Mouse (Mus musculus) cortical plate, adult 2 months (tissue): Measurements from ENCODE around the gene Car8.

Source experiments
- CTCF ChIP-seq: fragments of 200-500 bp; IDR thresholded peaks from 2 replicates; pipeline ENCODE4 v1.5.1; 2011; ENCODE audit warnings: mild to moderate bottlenecking, control low read depth, low read length; ENCODE audit not compliant: insufficient read depth; ENCODE audit errors: extremely low read depth
- POLR2A ChIP-seq: fragments of 200-500 bp; IDR thresholded peaks from 2 replicates; pipeline ENCODE4 v1.6.1; 2011; ENCODE audit warnings: mild to moderate bottlenecking, low read length, control low read depth; ENCODE audit not compliant: insufficient read depth; ENCODE audit errors: extremely low read depth

GRCm38 (mm10) chr4:8231291-8231871, 7.5 kb downstream of the Car8 start:
- TF ChIP-seq CTCF (no peak), POLR2A (no peak)
